Mouse (Mus musculus) heart, postnatal 0 days (tissue): ENCODE measurements at regions not wholly inside any gene's neighbourhood (a gene's known extent, or its start where the extent isn't known, plus 50 kb on each side); places are given as distances from the start of the nearest gene placed in this dataset.

Experiments
- ATAC-seq: fragments of 200-750 bp; cut with Nextera tagmentation; 2 replicates; pipeline ENCODE4 v1.8.0; 2017; ENCODE audit warnings: low read depth, moderate number of reproducible peaks, moderate library complexity; ENCODE audit not compliant: insufficient read depth
- DNase-seq: peaks from one replicate; pipeline ENCODE4 v3.0.0-alpha.2; 2016; ENCODE audit warnings: low spot score
- H3K27ac ChIP-seq: fragments of 300-500 bp; sonication (generic); 2 replicates; pipeline ENCODE4 v1.5.1; 2014; ENCODE audit warnings: low read depth, mild to moderate bottlenecking
- H3K27me3 ChIP-seq: fragments of 300-500 bp; sonication (generic); 2 replicates; pipeline ENCODE4 v1.6.1; 2014; ENCODE audit warnings: low read length, mixed read lengths; ENCODE audit not compliant: control insufficient read depth, insufficient read depth
- H3K36me3 ChIP-seq: fragments of 300-500 bp; sonication (generic); replicated peaks from 2 replicates; pipeline ENCODE4 v1.6.1; 2014; ENCODE audit warnings: low read length, mixed read lengths; ENCODE audit not compliant: control insufficient read depth, insufficient read depth
- H3K4me1 ChIP-seq: fragments of 300-500 bp; sonication (generic); 2 replicates; pipeline ENCODE4 v1.6.1; 2014; ENCODE audit warnings: antibody characterized with exemption; ENCODE audit not compliant: control insufficient read depth, insufficient read depth
- H3K4me2 ChIP-seq: fragments of 300-500 bp; sonication (generic); 2 replicates; pipeline ENCODE4 v1.6.1; 2014; ENCODE audit warnings: low read depth, mild to moderate bottlenecking, low read length, moderate library complexity
- H3K4me3 ChIP-seq: fragments of 300-500 bp; sonication (generic); 2 replicates; pipeline ENCODE4 v1.5.1; 2014; ENCODE audit warnings: low read depth, low read length
- H3K9ac ChIP-seq: fragments of 300-500 bp; sonication (generic); replicated peaks from 2 replicates; pipeline ENCODE4 v1.6.1; 2014; ENCODE audit warnings: low read depth, low read length, mixed read lengths
- H3K9me3 ChIP-seq: fragments of 300-500 bp; sonication (generic); replicated peaks from 2 replicates; pipeline ENCODE4 v1.6.1; 2016; ENCODE audit warnings: low read length; ENCODE audit not compliant: control insufficient read depth
- CTCF ChIP-seq: IDR thresholded peaks from 2 replicates; pipeline ENCODE4 v1.5.1; 2016; ENCODE audit warnings: antibody characterized with exemption, control low read depth, low read depth
- EP300 ChIP-seq: IDR thresholded peaks from 2 replicates; pipeline ENCODE4 v1.6.1; 2016; ENCODE audit warnings: antibody characterized with exemption, low read depth
- WGBS: fragments of 180-500 bp; shearing (Covaris S2); extraction: QIAGEN DNeasy Blood & Tissue Kit; methylation state at CpG from one replicate; pipeline ENCODE4 v1.1.7; 2014; 5-methylcytosine and 5-hydroxymethylcytosine counted together

GRCm38 (mm10) chr5:49848680-49849079 lies 210.1 kb downstream of the Adgra3 start:
- Histone ChIP-seq H3K4me2 (no peak overlapping the region), H3K4me3 (no peak overlapping the region), H3K4me1 (no peaks in the 10 kb centered on the region), H3K27ac (no peak overlapping the region), H3K9me3 (0 out of 2 replicates have a peak, but pooled peaks cover 3% of the 10 kb centered on the region), H3K36me3 (no peaks in the 10 kb centered on the region), H3K9ac (no peak overlapping the region), H3K27me3 (no peaks in the 10 kb centered on the region)
- WGBS: 58% methylated on average over 5 of the region's 5 CpGs
- DNase-seq: no peak
- ATAC-seq: no peak
- TF ChIP-seq EP300 (no peak), CTCF (no peak)

- 0 out of 2 replicates have a peak, but pooled peaks cover 3% of the 10 kb centered on the region for H3K9me3 ChIP-seq
- no peak overlapping the region for H3K4me2 ChIP-seq
- no peaks in the 10 kb centered on the region for H3K36me3 ChIP-seq
- TF ChIP-seq CTCF (no peak), EP300 (no peak)
- H3K4me1 ChIP-seq: no peaks in the 10 kb centered on the region
- H3K4me3 ChIP-seq: no peak overlapping the region
- no peak overlapping the region for H3K27ac ChIP-seq
- no peak for DNase-seq
- no peaks in the 10 kb centered on the region for H3K27me3 ChIP-seq
- H3K9ac ChIP-seq: no peak overlapping the region
- no peak for ATAC-seq
Measured at GRCm38 (mm10) chr5:49848174-49848573, 210.6 kb downstream of the Adgra3 start.

GRCm38 (mm10) chr5:49818832-49819231 lies 240.0 kb downstream of the Adgra3 start:
- Histone ChIP-seq H3K9me3 (no peaks in the 10 kb centered on the region), H3K27ac (no peak overlapping the region), H3K4me2 (no peak overlapping the region), H3K4me3 (no peak overlapping the region), H3K36me3 (no peaks in the 10 kb centered on the region), H3K9ac (no peak overlapping the region), H3K27me3 (no peaks in the 10 kb centered on the region), H3K4me1 (no peaks in the 10 kb centered on the region)
- TF ChIP-seq EP300: no peak
- TF ChIP-seq CTCF: no peak
- ATAC-seq (no peak), DNase-seq (no peak)
- WGBS: 57% methylated on average over 5 of the region's 5 CpGs

GRCm38 (mm10) chr5:49816751-49817150 lies 242.1 kb downstream of the Adgra3 start:
- no peak for ATAC-seq
- H3K27ac ChIP-seq: no peak overlapping the region
- no peak overlapping the region for H3K9ac ChIP-seq
- no peaks in the 10 kb centered on the region for H3K36me3 ChIP-seq
- TF ChIP-seq EP300: no peak
- no peak for TF ChIP-seq CTCF
- no peak for DNase-seq
- no peaks in the 10 kb centered on the region for H3K4me1 ChIP-seq
- H3K27me3 ChIP-seq: no peaks in the 10 kb centered on the region
- 72% methylated on average over 3 of the region's 3 CpGs for WGBS
- H3K4me3 ChIP-seq: no peak overlapping the region
- no peaks in the 10 kb centered on the region for H3K9me3 ChIP-seq
- no peak overlapping the region for H3K4me2 ChIP-seq

GRCm38 (mm10) chr5:49813335-49813734 lies 245.5 kb downstream of the Adgra3 start:
- 73% methylated on average over 9 of the region's 9 CpGs for WGBS
- no peak for ATAC-seq
- no peaks in the 10 kb centered on the region for H3K36me3 ChIP-seq
- H3K27ac ChIP-seq: no peak overlapping the region
- H3K4me1 ChIP-seq: no peaks in the 10 kb centered on the region
- no peak for TF ChIP-seq EP300
- no peak for TF ChIP-seq CTCF
- H3K9me3 ChIP-seq: no peaks in the 10 kb centered on the region
- H3K9ac ChIP-seq: no peak overlapping the region
- DNase-seq: no peak
- no peaks in the 10 kb centered on the region for H3K27me3 ChIP-seq
- no peak overlapping the region for H3K4me2 ChIP-seq
- H3K4me3 ChIP-seq: no peak overlapping the region

- Histone ChIP-seq H3K9ac (no peak overlapping the region), H3K36me3 (no peaks in the 10 kb centered on the region), H3K27ac (no peak overlapping the region), H3K4me2 (no peak overlapping the region), H3K9me3 (no peaks in the 10 kb centered on the region), H3K4me3 (no peak overlapping the region), H3K27me3 (no peaks in the 10 kb centered on the region), H3K4me1 (no peaks in the 10 kb centered on the region)
- TF ChIP-seq EP300 (no peak), CTCF (no peak)
- ATAC-seq (no peak), DNase-seq (no peak)
- 69% methylated on average over 11 of the region's 11 CpGs for WGBS
Measured at GRCm38 (mm10) chr5:49788494-49789160, 263.9 kb upstream of the Kcnip4 start.
